Mouse (Mus musculus) forebrain, embryonic 11.5 days (tissue): Measurements from ENCODE around the gene Cenpq. TPM values are rescaled to one million over a fixed set of nuclear protein-coding genes. Genes with fewer than 3 reads are reported as not detected.
A peak's percentile ranks its signal among the peaks of the same experiment; 100 is the strongest.

ENCODE experiments used
- ATAC-seq: fragments of 200-750 bp; cut with Nextera tagmentation; replicated peaks from 2 replicates; pipeline ENCODE4 v1.8.0; 2017; ENCODE audit warnings: moderate TSS enrichment; ENCODE audit not compliant: low FRiP score
- DNase-seq: peaks from one replicate; pipeline ENCODE4 v3.0.0-alpha.2; 2017; ENCODE audit warnings: low spot score
- H3K27ac ChIP-seq: fragments of 300-500 bp; sonication (generic); 2 replicates; pipeline ENCODE4 v1.5.1; 2014; ENCODE audit warnings: low read depth, low read length
- H3K27me3 ChIP-seq: fragments of 300-500 bp; sonication (generic); 2 replicates; pipeline ENCODE4 v1.6.1; 2014; ENCODE audit warnings: mild to moderate bottlenecking, low read length, mixed read lengths; ENCODE audit not compliant: control insufficient read depth, insufficient read depth
- H3K36me3 ChIP-seq: fragments of 300-500 bp; sonication (generic); 2 replicates; pipeline ENCODE4 v1.6.1; 2014; ENCODE audit warnings: mild to moderate bottlenecking, low read length, moderate library complexity, mixed read lengths; ENCODE audit not compliant: control insufficient read depth, insufficient read depth
- H3K4me1 ChIP-seq: fragments of 300-500 bp; sonication (generic); replicated peaks from 2 replicates; pipeline ENCODE4 v1.6.1; 2014; ENCODE audit warnings: low read length, mixed read lengths; ENCODE audit not compliant: control insufficient read depth, insufficient read depth
- H3K4me2 ChIP-seq: fragments of 300-500 bp; sonication (generic); 2 replicates; pipeline ENCODE4 v1.6.1; 2014; ENCODE audit warnings: low read depth, mild to moderate bottlenecking, low read length, moderate library complexity, mixed read lengths; ENCODE audit not compliant: severe bottlenecking
- H3K4me3 ChIP-seq: fragments of 300-500 bp; sonication (generic); 2 replicates; pipeline ENCODE4 v1.5.1; 2014; ENCODE audit warnings: low read depth, low read length
- H3K9ac ChIP-seq: fragments of 300-500 bp; sonication (generic); 2 replicates; pipeline ENCODE4 v1.6.1; 2014; ENCODE audit warnings: low read length
- H3K9me3 ChIP-seq: fragments of 300-500 bp; sonication (generic); 2 replicates; pipeline ENCODE4 v1.6.1; 2016; ENCODE audit warnings: low read length, mixed read lengths; ENCODE audit not compliant: control insufficient read depth
- WGBS: fragments of 180-500 bp; shearing (Covaris S2); extraction: QIAGEN DNeasy Blood & Tissue Kit; methylation state at CpG from one replicate; pipeline ENCODE4 v1.1.7; 2014; 5-methylcytosine and 5-hydroxymethylcytosine counted together
- polyA plus RNA-seq: library from polyadenylated mRNA; unstranded; fragments of >200 nt; fragmentation: Nextera tagmentation; extraction: Ambion mirVana; gene quantifications from 2 replicates; pipeline ENCODE4 v1.2.1, GENCODE M21; 2014

The Cenpq gene
- polyA plus RNA-seq, result 39.5 and 46.4 TPM in 2 replicates

DNA sequence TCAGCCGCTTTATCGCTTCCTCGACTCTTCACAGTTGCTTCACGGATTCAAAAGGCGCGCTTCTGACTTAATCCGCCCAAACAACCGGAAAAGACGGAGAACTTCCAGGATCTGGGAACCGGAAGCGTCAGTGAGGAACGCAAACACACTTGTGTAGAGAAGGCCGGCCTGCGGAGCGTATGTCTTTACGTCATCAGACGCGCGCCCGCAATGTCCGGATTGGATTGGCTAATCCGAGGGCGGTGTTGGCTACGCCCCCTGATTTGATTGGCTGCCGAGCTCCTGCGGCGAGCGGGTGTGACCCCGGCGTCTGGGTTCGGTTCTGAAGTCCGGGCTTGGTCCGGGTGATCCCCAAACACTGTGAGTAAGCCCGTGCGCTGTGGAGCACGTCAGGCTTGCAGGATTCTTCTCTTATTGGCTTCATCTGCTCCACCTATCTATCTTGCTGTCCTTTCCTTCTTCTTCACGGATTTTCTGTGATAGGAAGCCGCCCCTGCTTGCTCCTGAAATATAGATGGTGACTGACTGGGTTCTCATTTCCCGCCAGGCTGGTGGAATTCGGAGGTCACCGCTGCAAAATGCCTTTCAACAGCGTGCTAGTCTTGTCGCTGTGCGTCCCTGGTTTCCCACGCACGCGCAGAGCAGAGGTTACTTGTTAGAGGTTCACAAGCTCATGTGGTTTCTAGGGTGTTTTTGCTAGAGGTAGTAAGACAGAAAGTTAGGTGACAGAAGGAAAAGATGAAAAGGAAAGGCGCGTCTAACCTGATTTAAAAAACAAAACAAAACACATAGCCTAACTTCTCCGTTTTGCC lies at the start of gene Cenpq, which contains the start of gene Mut:
Gene Cenpq (minus strand): TSS at position 628 of the 812 bp plus-strand sequence.
Gene Mut (plus strand): TSS at position 266 of the 812 bp plus-strand sequence.
- no peaks in the 10 kb centered on the region for H3K9me3 ChIP-seq
- WGBS, result under 1% methylated on average over 50 of the region's 50 CpGs
- no peaks in the 10 kb centered on the region for H3K36me3 ChIP-seq
- H3K4me1 ChIP-seq, result 0 out of 2 replicates have a peak, but pooled peaks cover 3% of the 10 kb centered on the region
- peak within 1 kb of the TSS; percentile 72 for H3K9ac ChIP-seq
- H3K4me2 ChIP-seq, result peak within 1 kb of the TSS; percentile 58
- no peaks in the 10 kb centered on the region for H3K27me3 ChIP-seq
- peak within 1 kb of the TSS; percentile 64 for H3K4me3 ChIP-seq
- ATAC-seq, result peak; percentile 100
- H3K27ac ChIP-seq, result peak within 1 kb of the TSS; percentile 85
- DNase-seq, result peak; percentile 96

DNA sequence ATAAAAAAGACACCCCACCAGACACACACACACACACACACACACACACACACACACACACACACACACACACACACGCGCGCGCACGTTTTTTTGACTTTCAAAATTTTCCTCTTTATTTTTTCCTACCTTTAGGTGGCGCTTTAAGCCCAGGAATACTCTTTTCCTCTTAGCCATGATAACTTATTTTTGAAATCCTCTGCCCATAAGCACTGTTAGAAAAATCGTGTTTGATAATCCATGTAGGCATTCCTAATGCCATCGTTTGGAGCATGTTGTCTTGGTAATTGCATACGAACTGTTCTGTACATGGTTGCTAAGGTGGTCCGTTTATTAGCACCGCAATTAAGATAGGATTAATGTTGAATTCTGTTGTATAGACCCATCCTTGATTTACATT lies 43.1 kb upstream of the Cenpq start:
- no peaks in the 10 kb centered on the region for H3K36me3 ChIP-seq
- no peak overlapping the region for H3K4me2 ChIP-seq
- 72% methylated on average over 11 of the region's 11 CpGs for WGBS
- H3K9me3 ChIP-seq, result no peaks in the 10 kb centered on the region
- H3K4me3 ChIP-seq, result no peak overlapping the region
- H3K27me3 ChIP-seq, result no peaks in the 10 kb centered on the region
- no peaks in the 10 kb centered on the region for H3K4me1 ChIP-seq
- DNase-seq (no peak), ATAC-seq (no peak; the same call in 1 of the 2 replicates)
- H3K27ac ChIP-seq, result no peak overlapping the region
- no peak overlapping the region for H3K9ac ChIP-seq

DNA sequence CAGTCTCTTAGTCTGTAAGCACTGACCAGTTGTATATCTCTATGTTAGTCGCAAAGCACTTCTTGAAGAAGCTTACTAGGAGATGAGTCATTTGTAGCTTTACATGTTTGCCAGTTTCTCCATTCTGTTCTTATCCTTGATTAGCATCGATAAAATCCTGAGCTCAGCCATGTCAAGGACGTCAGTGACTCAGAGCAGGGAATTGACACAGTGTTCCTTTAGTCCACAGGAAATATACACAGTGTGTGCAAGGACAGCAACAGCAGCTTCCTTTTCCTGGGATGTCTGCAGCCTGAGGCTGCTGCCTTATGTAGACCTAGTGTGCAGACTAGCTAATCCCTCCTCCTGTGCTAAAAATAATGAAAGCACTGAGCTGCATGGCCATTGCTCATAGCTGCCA lies 13.7 kb upstream of the Cenpq start:
- 94% methylated on average over 3 of the region's 3 CpGs for WGBS
- no peaks in the 10 kb centered on the region for H3K36me3 ChIP-seq
- H3K9me3 ChIP-seq, result no peaks in the 10 kb centered on the region
- no peak overlapping the region for H3K9ac ChIP-seq
- H3K27me3 ChIP-seq, result no peaks in the 10 kb centered on the region
- H3K4me2 ChIP-seq, result no peak overlapping the region
- DNase-seq (no peak), ATAC-seq (no peak)
- H3K4me3 ChIP-seq, result no peak overlapping the region
- no peaks in the 10 kb centered on the region for H3K4me1 ChIP-seq
- H3K27ac ChIP-seq, result no peak overlapping the region

- peak overlapping the region; percentile 64 for H3K4me3 ChIP-seq
- H3K36me3 ChIP-seq, result no peaks in the 10 kb centered on the region
- peak; percentile 55 for ATAC-seq
- H3K4me1 ChIP-seq, result 0 out of 2 replicates have a peak, but pooled peaks cover 3% of the 10 kb centered on the region
- H3K9me3 ChIP-seq, result no peaks in the 10 kb centered on the region
- peak overlapping the region; percentile 59 for H3K9ac ChIP-seq
- no peak for DNase-seq
- H3K4me2 ChIP-seq, result peak overlapping the region; percentile 58
- under 1% methylated on average over 14 of the region's 14 CpGs for WGBS
- no peaks in the 10 kb centered on the region for H3K27me3 ChIP-seq
- H3K27ac ChIP-seq, result no peak overlapping the region
These were observed 862 bp downstream of the Cenpq start for GRCm38 (mm10) chr17:40933985-40934384.

- DNase-seq, result no peak
- no peak overlapping the region for H3K27ac ChIP-seq
- H3K27me3 ChIP-seq, result no peaks in the 10 kb centered on the region
- no peaks in the 10 kb centered on the region for H3K4me1 ChIP-seq
- H3K4me3 ChIP-seq, result no peak overlapping the region
- H3K4me2 ChIP-seq, result no peak overlapping the region
- H3K36me3 ChIP-seq, result no peaks in the 10 kb centered on the region
- H3K9ac ChIP-seq, result no peak overlapping the region
- no peak for ATAC-seq
- no peaks in the 10 kb centered on the region for H3K9me3 ChIP-seq
- WGBS, result 92% methylated on average over 1 of the region's 2 CpGs
These were observed 19.3 kb downstream of the Cenpq start for GRCm38 (mm10) chr17:40915499-40915898.

GRCm38 (mm10) chr17:40914250-40914649 lies 20.6 kb downstream of the Cenpq start, which contains the start of gene Glyatl3:
Gene Glyatl3, minus strand, starts transcription at chr17:40914350.
- no peak for ATAC-seq
- Histone ChIP-seq H3K4me3 (no peak within 1 kb of the TSS), H3K9ac (no peak within 1 kb of the TSS), H3K9me3 (no peaks in the 10 kb centered on the region), H3K36me3 (no peaks in the 10 kb centered on the region), H3K4me1 (no peaks in the 10 kb centered on the region), H3K27me3 (no peaks in the 10 kb centered on the region), H3K4me2 (no peak within 1 kb of the TSS), H3K27ac (no peak within 1 kb of the TSS)
- DNase-seq, result no peak
- 95% methylated on average over 2 of the region's 2 CpGs for WGBS

- H3K4me2 ChIP-seq, result peak overlapping the region; percentile 26; the same call in 1 of the 2 replicates
- no peak overlapping the region for H3K4me3 ChIP-seq
- H3K9ac ChIP-seq, result no peak overlapping the region
- no peaks in the 10 kb centered on the region for H3K27me3 ChIP-seq
- H3K4me1 ChIP-seq, result no peaks in the 10 kb centered on the region
- WGBS, result 10% methylated on average over 13 of the region's 14 CpGs
- ATAC-seq (no peak), DNase-seq (no peak)
- no peaks in the 10 kb centered on the region for H3K36me3 ChIP-seq
- H3K27ac ChIP-seq, result no peak overlapping the region
- no peaks in the 10 kb centered on the region for H3K9me3 ChIP-seq
These were observed 30.1 kb downstream of the Cenpq start for GRCm38 (mm10) chr17:40904721-40905154.

- DNase-seq (no peak), ATAC-seq (0 out of 2 replicates have a peak, but pooled peaks have one; percentile 27)
- Histone ChIP-seq H3K9me3 (no peaks in the 10 kb centered on the region), H3K27ac (no peak overlapping the region), H3K36me3 (no peaks in the 10 kb centered on the region), H3K27me3 (no peaks in the 10 kb centered on the region), H3K4me1 (no peaks in the 10 kb centered on the region), H3K4me3 (no peak overlapping the region), H3K4me2 (no peak overlapping the region), H3K9ac (no peak overlapping the region)
- WGBS, result 7% methylated on average over 11 of the region's 11 CpGs
These were observed 30.7 kb downstream of the Cenpq start for GRCm38 (mm10) chr17:40904056-40904597.
